Mouse (Mus musculus) heart, adult 2 months (tissue): ENCODE results near the gene Dis3l. TPM values are rescaled to one million over a fixed set of nuclear protein-coding genes. Genes with fewer than 3 reads are reported as not detected.
"Not testable (repeated sequence)": the region's sequence is repeated elsewhere in the genome, so short reads cannot be mapped to it uniquely, and the experiment has no call there.

ENCODE experiments used
- DNase-seq, 2 experiments: peaks; one replicate each; pipeline ENCODE4 v3.0.0; 2021
- H3K27ac ChIP-seq: fragments of 200-600 bp; 2 replicates; pipeline ENCODE4 v1.8.1; 2022
- H3K27me3 ChIP-seq: fragments of 200-500 bp; 2 replicates; pipeline ENCODE4 v1.6.1; 2012; ENCODE audit warnings: mild to moderate bottlenecking, low read length, inconsistent platforms, mixed read lengths; ENCODE audit not compliant: control insufficient read depth, insufficient read depth
- H3K36me3 ChIP-seq: fragments of 200-500 bp; 2 replicates; pipeline ENCODE4 v1.6.1; 2012; ENCODE audit warnings: low read length, inconsistent platforms; ENCODE audit not compliant: control insufficient read depth, insufficient read depth
- H3K4me1 ChIP-seq: fragments of 200-500 bp; 2 replicates; pipeline ENCODE4 v1.6.1; 2011; ENCODE audit warnings: low read length; ENCODE audit not compliant: control insufficient read depth, insufficient read depth
- H3K4me3 ChIP-seq: fragments of 200-600 bp; 2 replicates; pipeline ENCODE4 v1.8.1; 2022
- H3K79me2 ChIP-seq: fragments of 200-500 bp; replicated peaks from 2 replicates; pipeline ENCODE4 v1.6.1; 2012; ENCODE audit warnings: mild to moderate bottlenecking, inconsistent platforms, low read length, moderate library complexity, mixed read lengths; ENCODE audit not compliant: control insufficient read depth, insufficient read depth
- H3K9ac ChIP-seq: fragments of 200-500 bp; 2 replicates; pipeline ENCODE4 v1.6.1; 2012; ENCODE audit warnings: low read depth, mild to moderate bottlenecking, control low read depth, inconsistent platforms, low read length, mixed read lengths
- CTCF ChIP-seq: fragments of 200-600 bp; IDR thresholded peaks from 2 replicates; pipeline ENCODE4 v1.8.1; 2022; ENCODE audit warnings: antibody characterized with exemption, mild to moderate bottlenecking, moderate library complexity
- EP300 ChIP-seq: fragments of 200-500 bp; IDR thresholded peaks from 2 replicates; pipeline ENCODE4 v1.6.1; 2011; ENCODE audit warnings: low read depth, low read length, control low read depth; ENCODE audit not compliant: insufficient read depth
- POLR2A ChIP-seq: fragments of 200-500 bp; IDR thresholded peaks from 2 replicates; pipeline ENCODE4 v1.6.1; 2011; ENCODE audit warnings: mild to moderate bottlenecking, low read depth, low read length, control low read depth; ENCODE audit not compliant: insufficient read depth
- WGBS: fragments of 180-500 bp; shearing (Covaris S2); methylation state at CpG from one replicate; pipeline ENCODE4 v1.1.7; 2018; 5-methylcytosine and 5-hydroxymethylcytosine counted together
- intact Hi-C: fragments of 180-260 bp; cut with DNase I; formaldehyde crosslinking; loops from one replicate; pipeline ENCODE4 v1.15.1; 2025
- polyA plus RNA-seq: library from polyadenylated mRNA; depleted of rRNA; stranded (reverse); fragments of >200 nt; gene quantifications from 2 replicates; pipeline ENCODE4 v1.2.3, GENCODE M21; 2012
- total RNA-seq, 2 experiments: library from RNA; stranded (reverse); gene quantifications; 2 replicates each; pipeline ENCODE4 v1.2.3; 2021

Gene Dis3l
- total and polyA plus RNA-seq, 3 experiments, result 10.6 to 24.6 (median 24.5) TPM

DNA sequence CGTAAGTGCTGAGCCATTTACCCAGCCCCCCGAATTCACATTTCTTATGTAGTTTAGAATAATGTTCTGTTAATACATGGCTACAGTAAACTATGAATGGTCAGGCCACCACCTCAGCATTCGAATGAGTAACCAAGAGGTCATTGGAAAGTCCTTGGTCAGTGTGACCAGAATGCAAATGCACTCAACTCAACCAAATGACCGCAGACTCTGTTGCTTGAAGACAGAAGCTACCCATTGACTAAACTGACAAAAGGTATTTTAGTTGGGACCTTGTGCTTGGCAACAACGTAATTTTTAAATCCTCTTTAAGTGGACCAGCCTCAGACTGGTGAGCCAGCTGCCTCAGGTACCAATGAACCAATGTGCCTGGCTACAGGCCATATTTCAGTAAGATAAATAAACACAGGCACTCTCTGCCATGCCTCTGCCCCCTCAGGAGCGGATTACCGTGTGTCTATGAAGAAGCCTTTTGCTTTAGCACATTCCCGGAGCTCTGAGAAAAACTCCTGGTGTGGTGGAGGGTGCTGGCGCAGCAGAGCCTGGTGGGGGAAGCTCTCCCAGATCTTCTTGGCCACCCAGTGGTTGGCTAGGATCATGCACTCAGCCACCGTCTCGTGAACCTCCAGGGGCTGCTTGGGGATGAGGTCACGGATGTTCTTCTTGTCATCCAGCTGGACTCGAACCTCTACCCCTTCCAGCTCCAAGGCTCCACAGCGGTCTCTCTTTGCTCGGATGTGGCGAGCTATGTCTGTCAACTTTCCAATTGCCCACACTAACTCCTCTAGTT lies 29.9 kb downstream of the Dis3l start:
- no peak for DNase-seq
- TF ChIP-seq CTCF, result peak; percentile 27
- TF ChIP-seq POLR2A, result no peak
- 75% methylated on average over 16 of the region's 16 CpGs for WGBS
- Histone ChIP-seq H3K79me2 (no peaks in the 10 kb centered on the region), H3K9ac (no peak overlapping the region), H3K27me3 (no peaks in the 10 kb centered on the region), H3K36me3 (no peaks in the 10 kb centered on the region; the same call in 1 of the 2 replicates), H3K4me1 (no peaks in the 10 kb centered on the region), H3K4me3 (no peak overlapping the region), H3K27ac (no peak overlapping the region)
- intact Hi-C loops, result no loop called here

DNA sequence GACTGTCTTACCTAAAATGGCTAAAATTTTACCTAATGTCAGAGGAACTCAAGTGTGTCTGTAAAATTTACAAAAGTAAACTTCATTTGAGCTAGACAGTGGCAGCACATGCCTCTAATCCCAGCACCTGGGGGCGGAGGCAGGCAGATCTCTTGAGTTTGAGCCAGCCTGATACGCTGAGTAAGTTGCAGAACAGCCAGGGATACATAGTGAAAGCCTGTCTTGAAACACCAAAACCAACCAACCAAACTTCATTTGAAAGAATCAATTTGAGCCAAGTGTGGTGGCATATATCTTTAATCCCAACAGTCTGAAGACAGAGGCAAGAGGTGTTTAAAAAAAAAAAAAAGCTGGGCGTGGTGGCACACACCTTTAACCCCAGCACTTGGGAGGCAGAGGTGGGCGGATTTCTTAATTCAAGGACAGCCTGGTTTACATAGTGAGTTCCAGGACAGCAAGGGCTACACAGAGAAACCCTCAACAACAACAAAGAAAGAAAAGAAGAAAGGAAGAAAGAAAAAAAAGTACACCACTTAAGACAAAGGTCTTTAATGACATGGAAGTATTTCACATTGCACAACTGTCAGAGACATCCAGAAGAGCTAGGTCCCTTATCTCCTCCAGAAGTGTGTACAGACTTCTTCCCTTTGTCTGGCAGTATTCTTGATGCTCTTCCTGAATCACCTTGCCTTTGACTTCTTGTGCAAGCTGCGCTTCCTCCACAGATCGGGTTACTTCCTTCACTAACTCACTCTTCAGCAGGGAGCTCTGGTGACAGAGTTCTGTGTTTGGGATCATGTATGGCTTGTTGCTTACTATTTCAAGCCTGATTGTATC lies 34.4 kb downstream of the Dis3l start:
- Histone ChIP-seq H3K4me3 (no peak overlapping the region), H3K79me2 (no peaks in the 10 kb centered on the region), H3K27ac (no peak overlapping the region), H3K4me1 (no peaks in the 10 kb centered on the region), H3K36me3 (peaks cover 3% of the 10 kb centered on the region; the same call in 1 of the 2 replicates), H3K27me3 (no peaks in the 10 kb centered on the region), H3K9ac (no peak overlapping the region)
- TF ChIP-seq EP300 (no peak), CTCF (no peak), POLR2A (no peak)
- WGBS, result 79% methylated on average over 6 of the region's 6 CpGs
- intact Hi-C loops, result no loop called here
- no peak for DNase-seq

DNA sequence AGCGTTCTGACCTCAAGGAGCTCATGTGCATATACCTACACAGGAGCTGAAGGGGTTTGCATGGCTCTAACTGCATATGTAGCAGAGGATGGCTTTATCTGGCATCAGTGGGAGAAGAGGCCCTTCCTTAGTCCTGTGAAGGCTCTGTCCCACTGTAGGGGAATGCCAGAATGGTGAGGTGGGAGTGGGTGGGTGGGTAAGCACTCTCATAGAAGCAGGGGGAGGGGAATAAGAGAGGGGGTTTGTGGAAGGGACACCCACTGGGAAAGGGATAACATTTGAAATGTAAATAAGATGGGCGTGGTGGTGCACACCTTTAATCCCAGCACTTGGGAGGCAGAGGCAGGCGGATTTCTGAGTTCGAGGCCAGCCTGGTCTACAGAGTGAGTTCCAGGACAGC lies 38.0 kb downstream of the Dis3l start:
- H3K27me3 ChIP-seq, H3K4me3 ChIP-seq, H3K4me1 ChIP-seq, H3K79me2 ChIP-seq, intact Hi-C loops, H3K27ac ChIP-seq, H3K9ac ChIP-seq, DNase-seq, H3K36me3 ChIP-seq: not testable (repeated sequence)
- 96% methylated on average over 4 of the region's 4 CpGs for WGBS

DNA sequence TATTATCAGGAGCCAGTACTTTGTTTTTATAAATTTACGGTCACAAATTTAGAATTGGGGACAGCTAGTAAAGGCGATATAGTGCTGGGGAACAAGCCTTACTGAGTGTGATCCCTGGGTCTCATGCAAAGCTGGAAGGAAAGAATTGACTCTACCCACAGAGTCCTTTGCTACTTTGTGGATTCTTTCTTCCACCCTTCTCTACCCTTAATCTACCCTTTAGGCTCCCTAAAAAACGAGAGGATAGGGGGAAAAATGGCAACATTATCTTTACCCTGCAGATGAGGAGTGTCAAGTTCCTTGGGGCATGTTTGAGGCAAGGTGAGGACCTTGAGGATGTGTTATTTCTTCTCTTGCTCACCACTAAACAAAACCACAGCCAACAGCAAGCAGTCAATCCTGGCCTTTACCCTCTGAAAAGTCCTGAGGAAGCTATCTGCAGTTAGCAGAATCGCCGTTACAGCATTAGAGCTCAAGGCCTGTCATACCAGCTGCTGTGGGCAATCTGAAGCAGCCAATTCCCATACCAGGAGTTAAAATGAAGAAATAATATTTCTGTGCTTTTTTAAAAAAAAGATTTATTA lies 58.6 kb downstream of the Dis3l start:
- Histone ChIP-seq H3K36me3 (peaks cover 4% of the 10 kb centered on the region; the same call in 1 of the 2 replicates), H3K27ac (peak overlapping the region; percentile 88; the same call in 1 of the 2 replicates), H3K27me3 (no peaks in the 10 kb centered on the region), H3K4me3 (no peak overlapping the region; the same call in none of the 2 replicates), H3K4me1 (no peaks in the 10 kb centered on the region), H3K79me2 (no peaks in the 10 kb centered on the region), H3K9ac (peak overlapping the region; percentile 38)
- TF ChIP-seq EP300 (no peak), POLR2A (no peak), CTCF (no peak)
- WGBS, result 46% methylated on average over 5 of the region's 5 CpGs
- DNase-seq, result no peak
- intact Hi-C loops, result loop anchor here (5.0 kb wide), 1 partner anchor 60 kb away; the partner anchor contains the start of gene Dis3l

DNA sequence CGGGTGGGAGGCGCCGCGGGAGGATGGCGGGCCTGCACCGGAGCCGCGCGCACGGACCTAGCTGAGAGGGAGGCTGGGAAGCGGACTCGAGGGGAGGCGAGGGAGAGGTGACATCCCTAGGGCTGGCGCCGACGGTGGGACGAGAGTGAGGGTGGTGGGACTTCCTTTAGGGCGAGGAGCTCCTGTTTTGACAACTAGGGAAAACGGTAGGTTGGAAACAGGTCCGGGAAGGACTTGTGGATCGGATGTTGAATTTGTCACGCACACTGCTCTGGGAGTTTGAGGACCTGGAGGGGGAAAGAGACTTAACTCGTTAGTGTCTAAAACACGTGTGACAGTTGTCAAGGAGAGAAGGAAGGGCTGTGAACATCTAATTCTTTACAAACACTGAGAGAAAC lies 59.3 kb downstream of the Dis3l start:
- Histone ChIP-seq H3K4me3 (peak overlapping the region; percentile 94), H3K36me3 (peaks cover 4% of the 10 kb centered on the region; the same call in 1 of the 2 replicates), H3K27me3 (no peaks in the 10 kb centered on the region), H3K79me2 (no peaks in the 10 kb centered on the region), H3K27ac (peak overlapping the region; percentile 88), H3K9ac (peak overlapping the region; percentile 90), H3K4me1 (no peaks in the 10 kb centered on the region)
- no peak for DNase-seq
- no peak for TF ChIP-seq CTCF
- no peak for TF ChIP-seq POLR2A
- no peak for TF ChIP-seq EP300
- intact Hi-C loops, result loop anchor here (2.0 to 5.0 kb wide), 2 partner anchors 29 to 61 kb away; partner anchors contain the start of genes Dis3l and Map2k1
- WGBS, result under 1% methylated on average over 22 of the region's 24 CpGs
